Mouse (Mus musculus) embryonic fibroblast, embryonic 13.5 days (primary cell): ENCODE results near the gene Zfr.

Source experiments
- CTCF ChIP-seq: IDR thresholded peaks from 2 replicates; pipeline ENCODE4 v1.5.1; 2011; ENCODE audit warnings: mild to moderate bottlenecking, control low read depth, low read length, moderate library complexity, borderline replicate concordance; ENCODE audit not compliant: insufficient read depth
- POLR2A ChIP-seq: IDR thresholded peaks from 2 replicates; pipeline ENCODE4 v1.6.1; 2011; ENCODE audit warnings: low read depth, mild to moderate bottlenecking, control low read depth, low read length, moderate library complexity

DNA sequence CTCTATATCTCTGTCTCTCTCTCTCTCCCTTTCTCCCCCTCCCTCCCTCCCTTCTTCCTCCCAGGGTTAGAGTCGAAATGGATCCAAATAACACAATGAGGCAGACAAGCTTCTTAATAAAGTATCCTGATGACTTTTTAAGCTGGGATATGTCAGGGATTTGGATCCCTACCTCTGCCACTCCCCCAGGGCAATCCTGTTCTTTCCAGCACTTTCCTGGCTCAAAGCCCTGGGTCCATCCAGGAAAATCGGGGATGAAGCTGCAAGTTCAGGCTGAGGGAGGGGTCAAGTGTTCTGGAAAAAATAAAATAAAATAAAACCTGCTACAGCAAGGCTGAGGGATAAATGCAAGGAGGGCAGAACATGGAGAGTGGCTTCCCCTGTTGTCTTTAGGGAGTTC is 49.7 kb upstream of the Zfr start:
- no peak for TF ChIP-seq CTCF
- TF ChIP-seq POLR2A = no peak
